Mouse (Mus musculus) spleen, adult 2 months (tissue): ENCODE measurements around the gene Gabarap.

Source experiments
- CTCF ChIP-seq: fragments of 200-500 bp; IDR thresholded peaks from 2 replicates; pipeline ENCODE4 v1.5.1; 2011; ENCODE audit warnings: mild to moderate bottlenecking, inconsistent platforms; ENCODE audit not compliant: insufficient read depth, insufficient read length, insufficient replicate concordance; ENCODE audit errors: extremely low read depth
- POLR2A ChIP-seq: fragments of 200-500 bp; IDR thresholded peaks from 2 replicates; pipeline ENCODE4 v1.6.1; 2011; ENCODE audit warnings: low read depth, low read length, inconsistent platforms

- TF ChIP-seq CTCF (no peak), POLR2A (no peak)
Observed at GRCm38 (mm10) chr11:69948066-69948762, 42.7 kb upstream of the Gabarap start, which contains the start of gene Slc2a4.
